Mouse (Mus musculus) myocyte (in vitro differentiated cells): ENCODE results near the gene Gm8994.

ENCODE experiments used
- MAX ChIP-seq: IDR thresholded peaks from one replicate; pipeline ENCODE4 v1.6.1; 2011; ENCODE audit warnings: low read depth, mild to moderate bottlenecking, control low read depth
- MYOD1 ChIP-seq, 3 experiments: IDR thresholded peaks; one replicate each; pipeline ENCODE4 v1.6.1; 2011; ENCODE audit warnings: control low read depth in 2 of 3, low read depth in 2 of 3, mild to moderate bottlenecking in 2 of 3, moderate library complexity in 1 of 3; ENCODE audit not compliant: insufficient read length in 2 of 3, control insufficient read depth in 1 of 3
- USF1 ChIP-seq: IDR thresholded peaks from one replicate; pipeline ENCODE4 v1.6.1; 2011; ENCODE audit warnings: low read depth, mild to moderate bottlenecking, control low read depth, moderate library complexity

GRCm38 (mm10) chr6:136358471-136358870 lies 31.1 kb downstream of the Gm8994 start:
- TF ChIP-seq MAX: no peak
- TF ChIP-seq MYOD1 (IDR thresholded peaks at IDR 0.05; ENCODE audit: control insufficient read depth in 1 of 3, insufficient read length in 2 of 3, low read depth in 2 of 3): no peak
- no peak for TF ChIP-seq USF1
